Mouse (Mus musculus) forebrain, embryonic 16.5 days (tissue): Measurements from ENCODE around the gene Heatr6. TPM values are rescaled to one million over a fixed set of nuclear protein-coding genes. Genes with fewer than 3 reads are reported as not detected.

Experiments used
- ATAC-seq: fragments of 200-750 bp; cut with Nextera tagmentation; 2 replicates; pipeline ENCODE4 v1.8.0; 2017; ENCODE audit warnings: mild to moderate bottlenecking, moderate library complexity
- H3K27ac ChIP-seq: fragments of 300-500 bp; sonication (generic); 2 replicates; pipeline ENCODE4 v1.5.1; 2014; ENCODE audit warnings: low read length, control low read depth
- H3K27me3 ChIP-seq: fragments of 300-500 bp; sonication (generic); replicated peaks from 2 replicates; pipeline ENCODE4 v1.6.1; 2014; ENCODE audit warnings: low read length; ENCODE audit not compliant: control insufficient read depth, insufficient read depth
- H3K36me3 ChIP-seq: fragments of 300-500 bp; sonication (generic); 2 replicates; pipeline ENCODE4 v1.6.1; 2014; ENCODE audit not compliant: control insufficient read depth, insufficient read depth
- H3K4me1 ChIP-seq: fragments of 300-500 bp; sonication (generic); replicated peaks from 2 replicates; pipeline ENCODE4 v1.6.1; 2014; ENCODE audit warnings: low read length; ENCODE audit not compliant: control insufficient read depth, insufficient read depth
- H3K4me2 ChIP-seq: fragments of 300-500 bp; sonication (generic); 2 replicates; pipeline ENCODE4 v1.6.1; 2014; ENCODE audit warnings: mild to moderate bottlenecking, low read length, control low read depth
- H3K4me3 ChIP-seq: fragments of 300-500 bp; sonication (generic); replicated peaks from 2 replicates; pipeline ENCODE4 v1.5.1; 2014; ENCODE audit warnings: mild to moderate bottlenecking, low read length, control low read depth
- H3K9ac ChIP-seq: fragments of 300-500 bp; sonication (generic); replicated peaks from 2 replicates; pipeline ENCODE4 v1.6.1; 2014; ENCODE audit warnings: low read depth, low read length, control low read depth
- H3K9me3 ChIP-seq: fragments of 300-500 bp; sonication (generic); 2 replicates; pipeline ENCODE4 v1.6.1; 2016; ENCODE audit warnings: low read length; ENCODE audit not compliant: control insufficient read depth
- WGBS: fragments of 180-500 bp; shearing (Covaris S2); extraction: QIAGEN DNeasy Blood & Tissue Kit; methylation state at CpG from one replicate; pipeline ENCODE4 v1.1.7; 2014; 5-methylcytosine and 5-hydroxymethylcytosine counted together
- polyA plus RNA-seq: library from polyadenylated mRNA; unstranded; fragments of >200 nt; fragmentation: Nextera tagmentation; extraction: Ambion mirVana; gene quantifications from 2 replicates; pipeline ENCODE4 v1.2.1, GENCODE M21; 2015

Heatr6 gene
- polyA plus RNA-seq, 1 experiment from 2014 or later: 41.0 TPM

DNA sequence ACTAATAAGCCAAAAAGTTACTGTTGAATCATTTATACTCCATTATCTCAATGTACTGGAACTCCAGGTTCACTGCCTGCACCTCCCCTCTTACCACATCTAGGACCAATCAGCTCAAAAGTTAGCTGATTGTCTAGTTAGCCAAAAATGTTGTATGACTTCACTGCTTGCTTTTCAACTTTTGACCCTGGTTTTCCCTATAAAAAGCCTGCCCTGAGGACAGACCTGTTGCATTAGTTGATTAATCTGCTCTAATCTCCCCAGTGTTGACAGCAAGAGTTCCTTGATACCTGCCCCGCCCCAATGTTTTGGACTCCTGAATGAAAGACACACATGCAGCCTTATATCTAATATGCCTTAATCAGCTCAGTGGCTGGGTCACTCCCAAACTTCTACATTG, 22.4 kb upstream of the Heatr6 start:
- H3K9me3 ChIP-seq: no peaks in the 10 kb centered on the region
- no peak overlapping the region for H3K9ac ChIP-seq
- H3K36me3 ChIP-seq: no peaks in the 10 kb centered on the region
- no peaks in the 10 kb centered on the region for H3K27me3 ChIP-seq
- H3K4me3 ChIP-seq: no peak overlapping the region
- no peak for ATAC-seq
- H3K4me2 ChIP-seq: no peak overlapping the region
- H3K27ac ChIP-seq: no peak overlapping the region
- 90% methylated on average over 1 of the region's 1 CpGs for WGBS
- H3K4me1 ChIP-seq: no peaks in the 10 kb centered on the region

- no peaks in the 10 kb centered on the region for H3K9me3 ChIP-seq
- H3K36me3 ChIP-seq: no peaks in the 10 kb centered on the region
- no peak overlapping the region for H3K27ac ChIP-seq
- no peaks in the 10 kb centered on the region for H3K27me3 ChIP-seq
- no peak overlapping the region for H3K4me2 ChIP-seq
- no peak for ATAC-seq
- H3K4me3 ChIP-seq: no peak overlapping the region
- 80% methylated on average over 5 of the region's 5 CpGs for WGBS
- H3K4me1 ChIP-seq: no peaks in the 10 kb centered on the region
- no peak overlapping the region for H3K9ac ChIP-seq
Observed at GRCm38 (mm10) chr11:83733071-83733640, 20.3 kb upstream of the Heatr6 start.

GRCm38 (mm10) chr11:83734215-83734614, 19.3 kb upstream of the Heatr6 start:
- H3K9ac ChIP-seq: no peak overlapping the region
- 90% methylated on average over 1 of the region's 1 CpGs for WGBS
- H3K27me3 ChIP-seq: no peaks in the 10 kb centered on the region
- H3K4me2 ChIP-seq: no peak overlapping the region
- H3K27ac ChIP-seq: no peak overlapping the region
- ATAC-seq: no peak
- H3K9me3 ChIP-seq: no peaks in the 10 kb centered on the region
- no peak overlapping the region for H3K4me3 ChIP-seq
- no peaks in the 10 kb centered on the region for H3K36me3 ChIP-seq
- H3K4me1 ChIP-seq: no peaks in the 10 kb centered on the region

GRCm38 (mm10) chr11:83735881-83736280, 17.6 kb upstream of the Heatr6 start:
- Histone ChIP-seq H3K9me3 (no peaks in the 10 kb centered on the region), H3K4me2 (no peak overlapping the region), H3K4me1 (no peaks in the 10 kb centered on the region), H3K27ac (no peak overlapping the region), H3K4me3 (no peak overlapping the region), H3K27me3 (no peaks in the 10 kb centered on the region), H3K36me3 (no peaks in the 10 kb centered on the region), H3K9ac (no peak overlapping the region)
- WGBS: 69% methylated on average over 2 of the region's 2 CpGs
- no peak for ATAC-seq

DNA sequence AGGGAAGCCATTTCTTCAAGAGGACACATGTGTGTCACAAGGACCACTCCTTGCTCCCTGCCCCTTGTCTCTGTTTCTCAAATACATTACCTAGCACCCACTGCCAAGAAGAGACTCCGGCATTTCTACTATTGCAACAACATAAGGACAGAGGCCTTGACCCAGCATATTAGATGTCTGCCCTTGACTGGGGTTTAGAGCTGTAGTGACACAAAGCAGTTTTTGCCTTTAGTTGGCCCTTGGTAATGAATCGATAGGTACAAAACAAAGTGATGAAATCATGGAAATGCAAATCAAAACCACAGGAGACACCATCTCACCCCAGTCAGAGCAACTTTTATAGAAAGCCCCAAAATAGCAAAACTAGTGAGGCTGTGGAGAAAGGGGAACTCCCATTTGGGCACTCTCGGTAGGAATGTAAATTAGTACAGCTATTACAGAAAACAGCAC, 16.4 kb upstream of the Heatr6 start:
- Histone ChIP-seq H3K9ac (no peak overlapping the region), H3K4me3 (no peak overlapping the region), H3K9me3 (no peaks in the 10 kb centered on the region), H3K4me2 (no peak overlapping the region), H3K27me3 (no peaks in the 10 kb centered on the region), H3K27ac (no peak overlapping the region), H3K36me3 (no peaks in the 10 kb centered on the region), H3K4me1 (no peaks in the 10 kb centered on the region)
- 83% methylated on average over 3 of the region's 3 CpGs for WGBS
- ATAC-seq: no peak

- Histone ChIP-seq H3K27me3 (no peaks in the 10 kb centered on the region), H3K4me3 (no peak overlapping the region), H3K9me3 (no peaks in the 10 kb centered on the region), H3K36me3 (no peaks in the 10 kb centered on the region), H3K9ac (no peak overlapping the region), H3K27ac (no peak overlapping the region), H3K4me1 (no peaks in the 10 kb centered on the region), H3K4me2 (no peak overlapping the region)
- ATAC-seq: no peak
- 26% methylated on average over 5 of the region's 5 CpGs for WGBS
Observed at GRCm38 (mm10) chr11:83739241-83739640, 14.3 kb upstream of the Heatr6 start.

DNA sequence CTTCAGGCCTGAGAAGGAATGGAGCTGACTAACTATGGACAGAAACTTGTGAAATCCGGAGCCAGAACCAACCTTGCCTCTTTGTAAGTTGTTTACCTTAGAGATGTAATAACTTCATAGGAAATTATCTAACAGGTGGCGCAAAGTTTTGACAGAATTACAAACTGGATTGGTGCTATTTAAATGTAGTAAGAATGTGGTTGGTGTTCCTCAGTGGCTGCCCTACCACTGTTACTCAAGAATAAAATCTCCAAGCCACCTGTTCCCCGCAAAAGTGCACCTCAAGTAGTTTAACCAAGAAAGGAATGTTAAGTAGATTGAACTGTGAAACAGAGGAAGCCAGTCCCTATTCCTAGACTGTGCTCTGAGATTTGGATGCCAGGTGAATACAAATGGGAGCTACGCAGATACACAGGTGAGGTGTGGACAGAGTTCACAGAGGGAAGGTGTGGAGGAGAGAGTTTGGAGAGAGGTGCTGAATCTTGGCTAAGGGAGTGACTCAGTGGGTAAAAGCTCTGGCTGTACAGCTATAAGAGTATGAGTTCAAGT, 13.0 kb upstream of the Heatr6 start:
- no peak overlapping the region for H3K4me2 ChIP-seq
- H3K27ac ChIP-seq: no peak overlapping the region
- H3K4me1 ChIP-seq: no peaks in the 10 kb centered on the region
- no peaks in the 10 kb centered on the region for H3K36me3 ChIP-seq
- H3K4me3 ChIP-seq: no peak overlapping the region
- no peaks in the 10 kb centered on the region for H3K9me3 ChIP-seq
- WGBS: 85% methylated on average over 4 of the region's 4 CpGs
- H3K9ac ChIP-seq: no peak overlapping the region
- ATAC-seq: no peak
- H3K27me3 ChIP-seq: no peaks in the 10 kb centered on the region

DNA sequence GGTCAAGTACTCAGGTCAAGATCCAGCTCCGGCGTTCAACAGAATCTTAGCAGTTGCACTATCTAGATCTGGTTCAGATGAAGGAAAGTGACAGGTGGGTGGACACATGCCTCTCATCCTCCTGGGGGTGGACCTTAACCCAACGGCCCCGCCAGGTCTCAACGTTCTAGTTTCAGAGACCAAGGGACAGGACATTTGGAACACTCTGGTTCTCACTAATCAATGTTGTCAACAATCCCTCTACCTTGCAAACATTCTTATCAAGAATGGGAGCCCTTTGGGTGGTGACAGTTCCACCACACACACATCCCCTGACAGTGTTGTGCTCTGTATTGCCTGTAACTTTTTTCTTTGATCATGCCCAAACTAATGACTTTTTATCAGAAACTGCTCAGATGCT, 11.7 kb upstream of the Heatr6 start:
- Histone ChIP-seq H3K36me3 (no peaks in the 10 kb centered on the region), H3K4me2 (no peak overlapping the region), H3K4me3 (no peak overlapping the region), H3K9me3 (no peaks in the 10 kb centered on the region), H3K4me1 (no peaks in the 10 kb centered on the region), H3K27ac (no peak overlapping the region), H3K9ac (no peak overlapping the region), H3K27me3 (peaks cover 2% of the 10 kb centered on the region; the same call in 1 of the 2 replicates)
- no peak for ATAC-seq
- WGBS: 77% methylated on average over 5 of the region's 5 CpGs

DNA sequence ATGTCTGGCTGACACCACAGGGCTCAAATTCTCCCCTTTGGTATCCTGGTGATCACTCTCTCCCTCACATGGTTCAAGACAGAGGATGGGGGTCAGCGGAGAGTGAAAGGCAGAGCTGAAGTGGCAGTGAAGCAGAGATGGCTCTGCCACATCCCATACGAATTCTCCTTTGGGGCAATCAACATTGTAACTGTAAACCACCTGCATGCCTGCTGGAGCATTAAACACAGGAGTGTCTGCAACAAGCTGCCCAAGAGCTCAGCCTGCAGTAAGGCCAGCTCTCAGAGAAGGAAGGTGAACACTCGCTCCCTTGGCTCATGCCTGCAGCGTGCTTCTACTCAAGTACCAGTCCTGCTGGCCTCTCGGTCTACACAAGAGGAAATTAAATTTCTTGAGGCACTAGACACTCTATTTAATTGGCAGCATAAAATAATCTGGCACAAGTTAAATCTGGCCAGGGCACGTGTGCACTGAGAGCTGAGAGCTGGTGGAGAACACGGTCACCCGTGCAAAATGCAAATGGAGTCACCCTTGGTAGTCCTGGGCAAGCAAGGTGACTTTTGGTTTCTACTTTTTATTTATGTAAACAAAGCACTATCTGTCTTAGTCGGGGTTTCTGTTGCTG, 10.7 kb upstream of the Heatr6 start:
- H3K27ac ChIP-seq: no peak overlapping the region
- no peak for ATAC-seq
- H3K9me3 ChIP-seq: no peaks in the 10 kb centered on the region
- no peaks in the 10 kb centered on the region for H3K4me1 ChIP-seq
- H3K9ac ChIP-seq: no peak overlapping the region
- no peak overlapping the region for H3K4me3 ChIP-seq
- no peaks in the 10 kb centered on the region for H3K36me3 ChIP-seq
- 75% methylated on average over 9 of the region's 9 CpGs for WGBS
- no peak overlapping the region for H3K4me2 ChIP-seq
- H3K27me3 ChIP-seq: peaks cover 4% of the 10 kb centered on the region
